Mouse (Mus musculus) ovary, postnatal 10 days (tissue): ENCODE results near the gene Cyp4f17.
"Not testable (repeated sequence)": the region's sequence is repeated elsewhere in the genome, so short reads cannot be mapped to it uniquely, and the experiment has no call there.

Experiments
- DNase-seq: peaks from one replicate; pipeline ENCODE4 v3.0.0; 2022; ENCODE audit warnings: low spot score

Gene Cyp4f17

DNA sequence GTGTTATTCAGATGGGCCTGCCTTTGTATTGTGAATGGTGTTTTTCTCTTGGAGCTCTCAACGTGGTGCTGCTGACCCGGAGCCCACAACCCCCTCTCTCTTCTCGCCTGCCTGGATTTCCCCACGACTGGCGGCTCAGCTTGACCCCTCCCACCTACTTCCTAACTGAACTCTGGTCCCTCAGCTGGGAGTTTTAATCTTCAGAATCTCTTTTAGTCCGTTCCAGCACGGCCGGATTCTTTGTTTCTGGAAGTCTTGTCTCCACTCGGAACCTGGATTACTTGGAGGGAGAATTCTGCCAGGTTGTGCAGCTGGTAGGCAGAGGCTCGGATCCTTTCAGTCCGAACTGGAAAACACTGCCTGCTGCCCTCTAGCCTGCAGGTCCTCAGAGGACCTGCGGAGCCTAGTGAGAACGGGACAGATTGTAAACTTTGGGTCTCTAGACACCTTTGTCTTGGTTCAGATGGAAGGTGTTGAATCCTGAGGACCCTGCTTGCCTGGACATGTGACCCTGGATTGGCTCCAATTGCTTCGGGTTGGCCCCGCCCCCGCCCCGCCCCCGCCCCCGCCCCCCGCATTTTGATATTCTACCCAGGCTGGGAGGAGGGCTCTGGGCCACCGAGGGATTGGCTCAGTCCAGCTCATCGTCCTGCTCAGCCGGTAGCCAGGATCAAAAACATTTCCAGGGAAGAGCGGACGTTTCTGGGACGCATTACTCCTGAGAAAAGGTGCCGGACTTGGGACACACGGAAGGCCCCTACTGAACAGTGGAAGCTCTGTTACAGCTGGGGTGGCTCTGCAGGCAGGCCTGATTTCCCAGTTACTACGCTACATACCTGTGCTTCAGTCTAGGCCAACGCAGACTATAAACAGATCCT is at the start of gene Cyp4f17:
Gene Cyp4f17, plus strand, starts transcription at position 200 of the 878 bp plus-strand sequence.
- peak; percentile 17 for DNase-seq

DNA sequence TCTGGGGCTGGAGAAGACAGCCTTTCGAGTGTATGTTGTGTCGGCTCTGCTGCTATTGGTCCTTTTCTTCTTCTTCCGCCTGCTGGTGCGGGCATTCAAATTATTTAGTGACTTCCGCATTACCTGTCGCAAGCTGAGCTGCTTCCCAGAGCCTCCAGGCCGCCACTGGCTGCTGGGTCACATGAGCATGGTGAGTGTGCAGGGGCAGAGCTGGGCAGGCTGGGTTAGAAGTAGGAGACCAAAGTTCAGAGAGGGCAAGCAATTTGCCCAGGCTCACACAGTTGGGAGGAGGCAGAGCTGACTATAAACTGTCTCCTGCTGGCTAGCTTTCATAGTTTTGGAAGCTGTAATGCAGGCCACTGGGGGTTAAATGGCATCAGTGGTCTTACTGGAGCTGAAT is 37.4 kb upstream of the Cyp4f17 start:
- DNase-seq: no peak

GRCm38 (mm10) chr17:32470795-32471194 is 35.1 kb upstream of the Cyp4f17 start:
- DNase-seq: no peak

DNA sequence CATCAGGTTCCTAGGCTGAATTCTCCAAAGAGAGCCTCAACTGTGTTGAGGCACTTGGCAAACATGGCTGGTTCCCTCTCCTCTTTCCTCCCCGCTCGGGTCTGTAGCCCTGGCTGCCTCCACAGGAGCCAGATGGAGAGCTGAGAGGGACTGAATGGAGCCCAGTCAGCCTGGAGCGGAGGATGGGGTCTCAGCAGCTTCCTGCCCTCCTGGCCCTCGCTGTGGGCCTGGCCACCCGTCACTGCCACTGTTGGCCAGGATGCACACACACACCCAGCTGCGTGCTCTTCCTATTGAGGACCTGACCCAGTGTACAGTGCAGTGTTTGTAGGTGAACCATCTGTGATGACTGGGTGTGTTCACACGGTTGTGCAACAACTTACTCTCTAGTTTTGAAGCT is 33.7 kb upstream of the Cyp4f17 start:
- DNase-seq: no peak

DNA sequence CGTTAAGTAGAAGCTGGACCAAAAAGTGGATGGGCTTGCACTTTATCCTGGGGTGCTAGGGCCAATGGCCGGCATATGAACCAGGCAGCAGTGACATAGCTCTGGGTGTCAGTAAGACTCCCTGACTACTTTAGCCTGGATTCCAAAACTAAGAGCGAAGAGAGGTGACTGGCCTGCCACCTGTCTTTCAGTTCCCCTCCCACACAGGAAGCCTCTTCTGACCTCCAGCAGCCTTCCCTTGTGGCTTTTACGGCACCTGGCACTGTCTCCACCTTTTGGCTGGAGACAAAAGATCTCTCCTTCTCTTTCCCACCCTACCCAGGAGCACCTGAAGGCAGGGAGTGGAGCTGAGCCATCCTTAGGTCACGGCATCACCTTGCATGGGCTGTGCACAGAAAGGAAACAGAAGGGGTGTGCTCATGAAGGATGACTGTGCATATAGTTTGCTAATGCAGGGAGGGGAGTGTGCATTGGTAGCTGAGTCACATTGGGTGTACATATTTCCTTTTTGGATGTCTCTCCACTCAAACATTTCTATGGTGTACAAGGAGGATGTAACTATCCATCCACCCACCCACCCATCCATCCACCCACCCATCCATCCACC is 30.8 kb upstream of the Cyp4f17 start:
- no peak for DNase-seq

DNA sequence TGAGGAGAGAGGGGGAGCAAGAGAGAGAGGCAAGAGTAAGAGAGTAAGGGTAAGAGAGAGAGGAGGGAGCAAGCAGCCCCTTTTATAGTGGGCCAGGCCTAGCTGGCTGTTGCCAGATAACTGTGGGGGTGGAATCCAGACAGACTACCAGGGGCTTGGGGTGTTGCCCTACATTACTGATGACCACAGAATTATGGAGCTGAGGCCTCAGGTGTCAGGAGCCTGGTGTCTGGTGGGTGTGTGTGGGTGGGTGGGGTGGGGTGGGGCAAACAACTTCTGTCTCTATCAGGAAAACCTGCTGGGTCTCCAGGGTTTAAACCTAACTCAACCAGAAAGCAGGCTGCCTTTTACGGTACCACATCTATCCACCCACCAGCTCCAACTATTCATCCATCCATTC is 28.6 kb upstream of the Cyp4f17 start:
- DNase-seq: no peak

DNA sequence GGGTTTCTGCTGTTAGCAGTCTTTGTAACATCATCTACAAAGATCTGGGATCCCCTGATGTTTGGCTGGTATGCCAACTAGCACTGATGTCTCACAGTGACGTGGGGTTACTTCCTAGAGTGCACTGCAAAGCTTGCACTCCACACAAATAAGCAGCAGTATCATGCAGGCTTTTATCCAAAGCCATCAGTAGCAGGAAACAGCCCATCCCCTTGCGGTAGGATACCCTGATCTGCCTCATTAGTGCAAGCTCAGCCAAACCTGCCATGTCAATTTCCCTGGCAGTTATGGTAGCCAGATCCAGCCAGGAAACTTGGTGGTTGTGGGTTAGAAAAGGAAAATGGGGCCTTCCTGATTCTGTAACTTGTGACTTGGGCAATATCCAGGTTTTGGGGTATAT is 27.1 kb upstream of the Cyp4f17 start:
- DNase-seq: no peak

DNA sequence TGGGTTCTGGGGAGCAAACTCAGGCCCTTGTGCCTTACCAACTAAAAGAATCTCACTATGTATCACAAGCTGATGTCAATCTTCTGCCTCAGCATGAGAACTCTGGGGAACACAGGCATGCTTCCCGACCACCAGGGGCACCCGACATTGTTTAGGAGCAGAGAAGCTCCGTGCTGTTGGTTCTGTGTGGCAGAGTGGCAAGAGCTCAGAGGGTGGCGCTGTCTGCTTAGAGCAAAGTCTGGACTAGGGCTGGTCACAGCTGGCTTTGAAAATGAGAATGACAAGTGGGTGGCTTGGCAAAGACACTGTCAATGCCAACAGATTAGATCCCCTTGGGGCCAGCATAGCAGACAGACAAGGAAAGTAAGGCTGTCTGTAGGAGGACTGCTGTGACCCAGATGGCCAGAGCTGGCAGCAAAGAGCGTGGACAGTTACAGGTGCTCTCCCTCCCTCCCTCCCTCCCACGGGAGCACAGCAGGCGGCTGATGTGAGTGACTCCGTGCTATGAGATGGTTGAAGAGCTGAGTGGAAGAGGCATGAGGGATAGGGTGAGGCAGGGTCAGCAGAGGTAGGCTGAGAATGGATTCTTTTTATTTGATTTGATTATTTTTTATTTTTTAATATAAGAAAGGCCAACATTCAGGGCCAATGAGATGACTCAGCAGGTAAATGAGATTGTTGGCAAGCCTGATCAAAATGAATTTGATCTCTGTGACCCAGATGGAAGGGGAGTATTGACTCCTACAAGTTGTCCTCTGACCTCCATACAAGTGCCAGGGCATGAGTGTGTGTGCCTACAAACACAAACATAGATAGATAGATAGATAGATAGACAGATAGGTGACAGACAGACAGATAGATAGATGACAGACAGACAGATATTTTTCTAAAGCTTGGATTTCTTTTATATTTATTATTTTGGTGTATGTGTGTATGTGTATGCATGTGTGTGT is 26.0 kb upstream of the Cyp4f17 start:
- DNase-seq: no peak

DNA sequence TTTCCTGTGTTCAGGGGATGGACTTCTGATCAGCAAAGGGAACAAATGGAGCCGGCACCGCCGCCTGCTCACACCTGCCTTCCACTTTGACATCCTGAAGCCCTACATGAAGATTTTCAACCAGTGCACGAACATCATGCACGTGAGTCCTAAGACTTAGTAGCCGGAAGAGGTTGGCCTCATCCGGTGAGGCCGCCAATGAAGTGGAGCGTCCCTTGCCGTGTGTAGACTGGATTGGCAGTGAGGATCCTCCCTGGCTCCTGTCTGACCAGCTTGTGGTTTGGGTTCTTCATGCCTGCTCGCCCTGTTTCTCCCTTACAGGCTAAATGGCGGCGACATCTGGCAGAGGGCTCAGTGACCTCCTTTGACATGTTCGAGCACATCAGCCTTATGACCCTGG is 24.1 kb upstream of the Cyp4f17 start:
- DNase-seq: no peak

- DNase-seq: peak; percentile 67
Measured at GRCm38 (mm10) chr17:32483200-32483599, 22.6 kb upstream of the Cyp4f17 start.

DNA sequence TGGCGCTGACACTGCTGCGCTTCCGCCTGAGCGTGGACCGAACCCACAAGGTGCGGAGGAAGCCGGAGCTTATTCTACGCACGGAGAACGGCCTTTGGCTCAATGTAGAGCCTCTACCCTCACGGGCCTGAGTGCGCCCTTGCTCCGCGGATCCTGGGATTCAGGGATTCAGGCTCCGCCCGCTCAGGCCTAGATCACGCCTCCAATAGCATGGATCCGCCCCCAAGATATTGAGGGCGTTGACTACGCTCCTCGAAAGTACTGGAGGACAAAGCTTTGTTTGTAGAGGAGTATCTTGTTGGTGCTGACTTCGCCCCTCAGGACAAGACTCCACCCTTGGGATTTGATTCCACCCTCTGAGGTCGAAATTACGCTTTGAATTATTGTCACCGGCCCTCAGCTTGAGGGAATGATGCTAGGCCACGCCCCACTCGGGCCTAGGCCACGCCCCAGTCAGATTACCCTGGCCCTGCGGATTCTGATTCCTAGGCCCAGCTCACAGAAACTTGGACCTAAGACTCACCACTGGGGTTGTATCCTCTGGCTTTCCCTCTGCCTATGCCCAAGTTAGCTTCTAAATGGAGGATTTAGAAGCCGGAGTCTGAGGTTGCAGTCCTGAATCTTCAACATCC is 13.4 kb upstream of the Cyp4f17 start:
- no peak for DNase-seq

GRCm38 (mm10) chr17:32494601-32495000 is 11.2 kb upstream of the Cyp4f17 start:
- peak; percentile 25 for DNase-seq

DNA sequence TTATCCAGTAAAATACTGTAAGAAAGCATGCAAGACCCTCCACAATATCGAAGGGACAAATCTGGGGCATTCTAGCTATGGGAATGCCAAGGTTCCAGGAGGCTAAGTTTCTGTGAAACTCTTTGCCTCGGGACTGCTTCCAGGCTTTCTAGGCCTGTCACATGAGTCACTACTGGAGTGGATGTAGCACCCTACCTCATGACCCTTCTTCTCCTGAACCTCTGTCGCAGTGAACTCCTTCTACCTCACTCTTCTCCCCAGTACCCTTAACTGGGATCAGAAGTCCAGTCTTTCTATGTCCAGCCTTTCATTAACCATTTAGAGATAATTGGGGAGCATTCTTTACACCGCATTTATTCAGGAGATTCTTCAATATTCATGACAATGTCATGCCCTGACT is 5.3 kb upstream of the Cyp4f17 start:
- DNase-seq: not testable (repeated sequence)

- DNase-seq: no peak
Measured at GRCm38 (mm10) chr17:32501051-32501450, 4.8 kb upstream of the Cyp4f17 start.

GRCm38 (mm10) chr17:32503111-32503510 is 2.7 kb upstream of the Cyp4f17 start:
- DNase-seq: no peak

DNA sequence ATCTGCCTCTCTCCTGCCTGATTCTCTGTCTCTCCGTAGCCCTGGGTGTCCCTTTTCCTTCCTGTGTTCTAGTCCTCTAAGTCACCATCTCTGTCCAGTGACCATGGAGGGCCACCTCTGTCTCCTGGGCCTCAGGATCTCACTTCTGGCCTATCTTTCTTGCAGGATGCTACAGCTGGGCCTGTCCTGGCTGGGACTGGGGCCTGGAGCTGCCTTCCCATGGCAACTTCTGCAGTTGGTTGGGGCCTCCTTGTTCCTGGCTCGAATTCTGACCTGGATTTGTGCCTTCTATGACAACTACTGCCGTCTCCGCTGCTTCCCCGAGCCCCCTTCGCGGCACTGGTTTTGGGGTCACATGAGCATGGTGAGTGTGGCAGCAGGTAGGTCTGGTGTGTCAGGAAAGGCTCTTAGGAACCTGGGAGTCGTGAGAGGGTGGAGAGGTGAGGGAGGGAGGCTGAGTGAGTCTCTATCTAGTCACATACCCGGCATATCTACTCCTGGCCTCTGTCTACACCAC is 937 bp downstream of the Cyp4f17 start:
- no peak for DNase-seq

GRCm38 (mm10) chr17:32516126-32516525 is 10.3 kb downstream of the Cyp4f17 start:
- DNase-seq: no peak

DNA sequence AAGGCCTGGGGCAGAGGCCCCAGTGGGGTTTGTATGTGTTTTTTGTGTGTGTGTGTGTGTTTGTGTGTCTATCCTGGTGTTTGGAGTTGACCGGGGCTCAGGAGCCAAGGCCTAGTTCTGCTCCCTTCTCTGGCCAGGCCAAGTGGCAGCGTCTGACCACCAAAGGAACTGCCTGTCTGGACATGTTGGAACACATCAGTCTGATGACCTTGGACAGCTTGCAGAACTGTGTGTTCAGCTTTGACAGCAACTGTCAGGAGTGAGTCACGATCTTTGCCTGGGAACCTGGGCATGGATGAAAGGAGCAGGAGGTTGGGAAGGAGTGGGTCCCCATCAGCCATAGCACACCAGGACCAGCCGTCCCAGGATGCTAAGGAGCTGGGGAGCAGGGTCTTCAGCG is 16.1 kb downstream of the Cyp4f17 start:
- DNase-seq: no peak

DNA sequence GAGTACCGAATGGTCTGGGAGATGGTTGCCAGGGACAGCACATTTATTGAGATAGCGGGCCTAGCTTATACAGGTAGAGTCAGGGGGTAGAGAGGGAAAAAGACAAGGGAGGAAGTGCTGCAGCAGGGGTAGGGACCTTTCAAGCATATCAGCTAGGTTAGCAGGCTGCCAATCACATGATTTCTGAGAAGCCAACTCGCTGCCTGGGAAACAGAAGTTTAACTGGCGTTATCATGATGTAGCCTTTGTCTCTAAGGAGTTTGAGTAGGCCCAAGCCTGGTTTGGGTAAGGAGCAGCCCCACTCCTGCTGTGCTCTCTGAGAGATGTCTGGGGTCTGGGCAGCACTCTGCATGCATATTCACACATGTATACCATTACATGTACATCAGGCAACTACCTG is 16.5 kb downstream of the Cyp4f17 start:
- DNase-seq: no peak

GRCm38 (mm10) chr17:32522816-32523215 is 17.0 kb downstream of the Cyp4f17 start:
- no peak for DNase-seq

GRCm38 (mm10) chr17:32523895-32524294 is 18.0 kb downstream of the Cyp4f17 start:
- no peak for DNase-seq

- not testable (repeated sequence) for DNase-seq
Measured at GRCm38 (mm10) chr17:32526341-32526740, 20.5 kb downstream of the Cyp4f17 start.
